ENCODE assay signal across 9 mouse cellular contexts in genomic region chr2:94470738-94471499, GRCm38 (mm10). TPM values are rescaled to one million over a fixed set of nuclear protein-coding genes. Genes with fewer than 3 reads are reported as not detected.
DNase-seq lines count a peak whose midpoint lies in the region; ATAC-seq and TF ChIP-seq lines count a peak whose summit lies in the region.
"Had no signal": no experiment of that assay in that cellular context is flagged by ENCODE, and none has a peak within 500 bp of the region (broad histone marks: within the 10 kb centered on the region; RNA-seq: fewer than 3 reads in every experiment).

No protein-coding gene starts in this region.

- no peaks in the 10 kb centered on the region for H3K4me1 ChIP-seq in forebrain, embryonic 10.5 days
- H3K4me1 ChIP-seq in hindbrain, embryonic 14.5 days (replicated peaks; ENCODE audit: control insufficient read depth, insufficient read depth, low read length) = no peaks in the 10 kb centered on the region

- no peak overlapping the region for H3K9ac ChIP-seq in hindbrain, embryonic 14.5 days

- no peak overlapping the region for H3K4me3 ChIP-seq in gastrocnemius, adult 2 months
- H3K4me3 ChIP-seq in forebrain, embryonic 10.5 days = no peak overlapping the region
- H3K4me3 ChIP-seq in hindbrain, embryonic 14.5 days (replicated peaks; ENCODE audit: low read length) = no peak overlapping the region
- H3K4me3 ChIP-seq: myocyte had no signal

- no peak overlapping the region for H3K27ac ChIP-seq in gastrocnemius, adult 2 months
- H3K27ac ChIP-seq in forebrain, embryonic 10.5 days = no peak overlapping the region
- no peak overlapping the region for H3K27ac ChIP-seq in hindbrain, embryonic 14.5 days

- 37% methylated on average over 15 of the region's 15 CpGs for WGBS in forebrain, embryonic 10.5 days
- 29% methylated on average over 15 of the region's 15 CpGs for WGBS in hindbrain, embryonic 14.5 days

- H3K27me3 ChIP-seq in forebrain, embryonic 10.5 days (ENCODE audit: poor library complexity, severe bottlenecking) = no peaks in the 10 kb centered on the region
- H3K27me3 ChIP-seq in hindbrain, embryonic 14.5 days (ENCODE audit: control insufficient read depth, insufficient read depth, low read length) = no peaks in the 10 kb centered on the region

- no peak overlapping the region for H3K4me2 ChIP-seq in hindbrain, embryonic 14.5 days (replicated peaks)

- ATAC-seq in hindbrain, embryonic 14.5 days (ENCODE audit: low FRiP score) = peak; percentile 85
- peak; percentile 88 for ATAC-seq in megakaryocyte progenitor cell, adult 5-6 weeks (replicated peaks; ENCODE audit: poor library complexity)

- no peaks in the 10 kb centered on the region for H3K9me3 ChIP-seq in forebrain, embryonic 10.5 days
- no peaks in the 10 kb centered on the region for H3K9me3 ChIP-seq in hindbrain, embryonic 14.5 days (ENCODE audit: control insufficient read depth, low read length)

- peak; percentile 51 for DNase-seq in gastrocnemius, adult 2 months
- DNase-seq in gastrocnemius, postnatal 25 days = no peak
- DNase-seq in brain, embryonic 18.5 days (ENCODE audit: low read depth, low spot score) = peak; percentile 59
- peak; percentile 76 for DNase-seq in forebrain, embryonic 10.5 days (ENCODE audit: extremely low spot score, low spot score)
- peak; percentile 93 for DNase-seq in hindbrain, embryonic 14.5 days (ENCODE audit: low spot score)
- peak; percentile 61 to 65 for DNase-seq in layer of hippocampus, postnatal 36 days
- DNase-seq in right cerebral cortex, postnatal 25 days = peak; percentile 71

- H3K36me3 ChIP-seq in forebrain, embryonic 10.5 days (replicated peaks) = no peaks in the 10 kb centered on the region
- no peaks in the 10 kb centered on the region for H3K36me3 ChIP-seq in hindbrain, embryonic 14.5 days (replicated peaks; ENCODE audit: control insufficient read depth, insufficient read depth)

- intact Hi-C loops in gastrocnemius, adult 2 months (cut with DNase I) = no loop called here

- TF ChIP-seq CTCF in gastrocnemius, adult 2 months (IDR thresholded peaks at IDR 0.05) = peak; percentile 86

RNA-seq across cellular contexts. Expression of gene Api5, which starts 33.0 kb away (rescaled TPM):
- 10 to 100 TPM; 19.2 to 21.3 TPM for total RNA-seq in gastrocnemius, adult 2 months (2021)
- total RNA-seq in gastrocnemius, postnatal 25 days (2021) = 10 to 100 TPM; 17.1 to 18.1 TPM
- 239 and 258 TPM in 2 replicates for polyA plus RNA-seq in forebrain, embryonic 10.5 days (2016; fragmentation: Nextera tagmentation; extraction: Ambion mirVana)
- polyA plus RNA-seq in hindbrain, embryonic 14.5 days (2014; fragmentation: Nextera tagmentation; extraction: Ambion mirVana) = 118 and 129 TPM in 2 replicates
- 10 to 100 TPM; 65.6 to 66.3 TPM for total RNA-seq in layer of hippocampus, postnatal 36 days (2021)
- total RNA-seq in megakaryocyte progenitor cell, adult 5-6 weeks (2015) = 167 and 178 TPM in 2 replicates
- total RNA-seq in megakaryocyte progenitor cell, adult 5-6 weeks (2017) = 158 and 171 TPM in 2 replicates
